Mouse (Mus musculus) liver, adult (tissue): ENCODE measurements around the gene Gm10037.

ENCODE experiments used
- GATA4 ChIP-seq: IDR thresholded peaks from 2 replicates; pipeline ENCODE4 v1.6.1; 2014; ENCODE audit warnings: mild to moderate bottlenecking, low read length; ENCODE audit not compliant: insufficient replicate concordance

The Gm10037 gene

DNA sequence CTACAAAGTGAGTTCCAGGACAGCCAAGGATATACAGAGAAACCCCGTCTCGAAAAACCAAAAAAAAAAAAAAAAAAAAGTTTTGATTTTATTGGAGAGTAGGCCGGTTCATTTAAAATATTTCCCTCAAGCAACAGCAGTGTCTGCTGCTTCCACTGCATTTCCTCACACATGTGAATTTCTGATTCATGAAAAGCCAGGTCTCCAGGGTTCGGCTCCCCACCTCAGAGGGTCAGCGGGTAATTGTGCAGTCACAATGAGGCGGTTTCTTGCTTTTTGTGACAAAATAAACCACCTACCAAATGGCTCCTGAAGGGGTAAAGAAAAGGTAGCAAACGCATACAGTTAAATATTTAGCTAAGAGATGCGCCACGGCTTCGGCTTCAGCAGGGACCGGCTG is 32.1 kb downstream of the Gm10037 start, which contains the start of gene BC048507:
Gene BC048507 (plus strand): TSS at position 301 of the 400 bp plus-strand sequence.
- TF ChIP-seq GATA4 = no peak

DNA sequence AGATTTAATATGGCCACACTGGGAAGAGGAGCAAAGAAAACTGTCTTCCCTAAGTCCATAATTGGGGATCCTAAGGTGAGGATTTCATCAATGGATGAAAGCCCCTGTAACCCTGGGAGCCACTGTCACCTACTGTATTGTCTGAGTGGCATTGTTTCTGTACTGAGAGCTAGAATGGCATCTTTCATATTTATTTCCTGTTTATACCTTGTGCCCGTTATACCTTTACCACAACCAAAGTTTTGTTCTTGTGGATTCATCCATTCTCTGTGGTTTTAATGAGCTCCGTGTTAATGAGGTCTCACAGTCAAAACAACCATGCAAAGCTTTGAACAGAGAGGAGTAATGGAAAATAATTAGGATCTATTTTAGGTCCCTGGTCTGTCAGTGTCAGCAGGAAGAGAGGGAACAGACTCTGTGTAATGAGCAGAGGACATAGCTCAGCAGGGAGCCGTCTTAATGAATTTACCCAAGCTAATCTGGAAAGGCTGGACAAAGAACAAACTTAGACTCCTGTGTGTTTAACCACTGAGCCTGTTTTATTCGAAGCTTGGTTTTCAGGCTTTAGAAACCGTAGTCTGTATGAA is 34.0 kb downstream of the Gm10037 start:
- no peak for TF ChIP-seq GATA4

DNA sequence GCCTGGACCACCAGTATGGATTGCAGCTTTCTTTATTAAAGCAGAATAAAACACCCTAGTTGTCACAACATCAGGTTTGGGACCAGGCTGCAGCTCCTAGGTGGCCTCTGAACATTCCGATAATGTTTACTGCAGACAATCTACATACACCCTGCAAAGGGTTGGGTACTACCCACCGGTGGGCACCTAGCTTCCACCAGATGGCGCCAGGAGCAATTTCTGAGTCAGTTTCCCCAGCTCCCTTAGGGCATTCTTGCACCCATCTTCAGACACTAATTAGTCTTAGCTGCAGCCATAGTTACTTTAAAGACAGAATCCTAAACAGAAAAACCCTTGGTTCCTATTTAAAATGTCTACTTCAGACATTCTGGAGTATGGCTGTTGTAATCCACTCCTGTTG is 37.0 kb downstream of the Gm10037 start:
- TF ChIP-seq GATA4 = no peak

DNA sequence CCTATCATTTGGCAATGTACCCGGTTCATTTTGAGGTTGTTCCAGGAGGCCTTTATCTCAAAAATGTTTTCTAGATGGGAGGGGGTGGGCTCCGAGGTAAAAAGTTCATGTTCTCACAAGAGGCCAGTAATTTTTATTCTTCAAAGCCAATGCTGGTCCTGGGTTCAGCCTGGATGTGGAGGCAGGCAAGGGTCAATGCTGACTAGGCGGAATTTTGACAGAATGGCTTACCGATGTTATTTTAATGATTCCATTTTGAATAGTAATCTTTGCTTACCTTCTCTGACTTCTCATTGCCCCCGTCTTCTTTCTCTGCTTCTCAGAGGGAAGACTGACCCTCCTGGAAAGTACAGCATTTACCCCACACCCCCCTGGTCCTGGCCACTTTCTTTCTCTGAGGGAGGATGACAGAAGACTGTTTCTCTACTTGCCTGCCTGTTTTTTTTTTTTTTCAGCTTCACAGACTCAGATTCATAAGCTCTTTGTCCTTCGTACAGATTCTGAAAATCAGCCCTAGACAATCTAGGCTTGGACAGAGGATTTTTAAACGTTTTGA is 45.9 kb downstream of the Gm10037 start:
- no peak for TF ChIP-seq GATA4

DNA sequence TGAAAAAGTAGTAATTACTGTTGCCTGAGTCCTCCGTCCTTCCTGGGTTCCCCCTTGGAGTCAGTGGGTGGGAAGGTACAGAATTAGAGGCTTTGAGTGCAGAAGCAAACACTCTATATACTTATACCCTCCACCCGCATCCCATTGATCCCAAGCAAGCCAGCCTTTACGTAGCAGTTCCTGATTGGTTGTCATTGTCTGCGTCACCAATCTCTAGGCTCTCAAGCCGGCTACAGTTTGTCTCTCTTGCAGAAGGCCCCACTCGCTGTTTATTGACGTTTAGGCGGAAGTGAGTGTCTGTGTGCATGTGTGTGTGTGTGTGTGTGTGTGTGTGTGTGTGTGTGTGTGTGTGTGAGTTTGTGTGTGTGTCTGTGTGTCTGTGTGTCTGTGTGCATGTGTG is 53.1 kb downstream of the Gm10037 start:
- no peak for TF ChIP-seq GATA4
